10 mouse cellular contexts compared by ENCODE assay signal in genomic region chr15:25796353-25796752, GRCm38 (mm10). TPM values are rescaled to one million over a fixed set of nuclear protein-coding genes. Genes with fewer than 3 reads are reported as not detected.
DNase-seq lines count a peak whose midpoint lies in the region; ATAC-seq and TF ChIP-seq lines count a peak whose summit lies in the region.
"Had no signal": no experiment of that assay in that cellular context is flagged by ENCODE, and none has a peak within 500 bp of the region (broad histone marks: within the 10 kb centered on the region; RNA-seq: fewer than 3 reads in every experiment).

No protein-coding gene starts in this region.

- H3K4me3 ChIP-seq in intestine, postnatal 0 days (ENCODE audit: low read depth, low read length): no peak overlapping the region
- H3K4me3 ChIP-seq in intestine, embryonic 15.5 days (replicated peaks): no peak overlapping the region
- H3K4me3 ChIP-seq in lung, postnatal 0 days (ENCODE audit: low read depth, low read length): no peak overlapping the region
- H3K4me3 ChIP-seq: limb, embryonic 13.5 days; stomach, embryonic 15.5 days had no signal

- 66% methylated on average over 3 of the region's 3 CpGs for WGBS in intestine, postnatal 0 days
- WGBS in intestine, embryonic 15.5 days: 64% methylated on average over 3 of the region's 3 CpGs
- WGBS in lung, postnatal 0 days: 63% methylated on average over 3 of the region's 3 CpGs

- no peak for ATAC-seq in intestine, postnatal 0 days
- ATAC-seq in intestine, embryonic 15.5 days: no peak
- no peak for ATAC-seq in lung, postnatal 0 days

- no peak overlapping the region for H3K9ac ChIP-seq in intestine, postnatal 0 days (ENCODE audit: low read depth, low read length)
- no peak overlapping the region for H3K9ac ChIP-seq in intestine, embryonic 15.5 days
- H3K9ac ChIP-seq in lung, postnatal 0 days (replicated peaks; ENCODE audit: low read depth): no peak overlapping the region
- H3K9ac ChIP-seq: limb, embryonic 13.5 days; stomach, embryonic 15.5 days had no signal

- DNase-seq in B cell, adult 2 months: peak; percentile 43 to 51
- DNase-seq in R1 (ENCODE audit: low read depth, low spot score): peak; percentile 88
- DNase-seq in lung, postnatal 0 days (ENCODE audit: low spot score): peak; percentile 69
- DNase-seq in urinary bladder, postnatal 36 days (ENCODE audit: low spot score in 2 of 2): no peak
- no peak for DNase-seq in heart, adult 9 months (ENCODE audit: low spot score in 2 of 2)
- no peak for DNase-seq in frontal cortex, postnatal 14 days (ENCODE audit: low spot score in 2 of 2)

- H3K36me3 ChIP-seq in intestine, postnatal 0 days (ENCODE audit: control insufficient read depth, insufficient read depth): peaks cover 77% of the 10 kb centered on the region
- H3K36me3 ChIP-seq in intestine, embryonic 15.5 days: peaks cover 23% of the 10 kb centered on the region
- H3K36me3 ChIP-seq in lung, postnatal 0 days (ENCODE audit: insufficient read depth, low read length): peaks cover 37% of the 10 kb centered on the region

- no peaks in the 10 kb centered on the region for H3K27me3 ChIP-seq in intestine, postnatal 0 days (replicated peaks; ENCODE audit: control insufficient read depth, insufficient read depth, low read length)
- no peaks in the 10 kb centered on the region for H3K27me3 ChIP-seq in intestine, embryonic 15.5 days (replicated peaks)
- H3K27me3 ChIP-seq in lung, postnatal 0 days (replicated peaks; ENCODE audit: insufficient read depth, low read length): no peaks in the 10 kb centered on the region
- H3K27me3 ChIP-seq: limb, embryonic 13.5 days; stomach, embryonic 15.5 days had no signal

- TF ChIP-seq CTCF in intestine, postnatal 0 days (IDR thresholded peaks at IDR 0.05; ENCODE audit: low read depth): peak; percentile 93
- peak; percentile 94 for TF ChIP-seq CTCF in lung, postnatal 0 days (IDR thresholded peaks at IDR 0.05)

- no peak overlapping the region for H3K27ac ChIP-seq in intestine, postnatal 0 days (ENCODE audit: low read depth, low read length)
- no peak overlapping the region for H3K27ac ChIP-seq in intestine, embryonic 15.5 days
- H3K27ac ChIP-seq in lung, postnatal 0 days (ENCODE audit: low read length): no peak overlapping the region
- H3K27ac ChIP-seq: limb, embryonic 13.5 days; stomach, embryonic 15.5 days had no signal

- no peaks in the 10 kb centered on the region for H3K4me1 ChIP-seq in intestine, postnatal 0 days (replicated peaks; ENCODE audit: control insufficient read depth, insufficient read depth, low read length)
- H3K4me1 ChIP-seq in intestine, embryonic 15.5 days (replicated peaks): no peaks in the 10 kb centered on the region
- no peaks in the 10 kb centered on the region for H3K4me1 ChIP-seq in lung, postnatal 0 days (ENCODE audit: insufficient read depth, low read depth, low read length)
- H3K4me1 ChIP-seq: stomach, embryonic 15.5 days had no signal

- H3K9me3 ChIP-seq in intestine, postnatal 0 days (ENCODE audit: control insufficient read depth): no peaks in the 10 kb centered on the region
- no peaks in the 10 kb centered on the region for H3K9me3 ChIP-seq in intestine, embryonic 15.5 days
- no peaks in the 10 kb centered on the region for H3K9me3 ChIP-seq in lung, postnatal 0 days (ENCODE audit: low read length)
- H3K9me3 ChIP-seq: limb, embryonic 13.5 days; stomach, embryonic 15.5 days had no signal

- no peak for TF ChIP-seq EP300 in lung, postnatal 0 days (IDR thresholded peaks at IDR 0.05)

- no peak overlapping the region for H3K4me2 ChIP-seq in intestine, postnatal 0 days (replicated peaks; ENCODE audit: low read depth)
- H3K4me2 ChIP-seq in intestine, embryonic 15.5 days (replicated peaks): no peak overlapping the region
- H3K4me2 ChIP-seq in lung, postnatal 0 days (replicated peaks; ENCODE audit: low read depth, low read length): no peak overlapping the region
- H3K4me2 ChIP-seq: limb, embryonic 13.5 days; stomach, embryonic 15.5 days had no signal

RNA-seq across cellular contexts. Expression of gene Retreg1, which starts 46.6 kb away (rescaled TPM):
- polyA plus RNA-seq in intestine, postnatal 0 days (2015; fragmentation: Nextera tagmentation; extraction: Ambion mirVana): 37.8 and 41.5 TPM in 2 replicates
- 10.7 and 11.4 TPM in 2 replicates for polyA plus RNA-seq in intestine, embryonic 15.5 days (2015; fragmentation: Nextera tagmentation; extraction: Ambion mirVana)
- polyA plus RNA-seq in lung, postnatal 0 days (2015; fragmentation: Nextera tagmentation; extraction: Ambion mirVana): 36.2 and 36.8 TPM in 2 replicates

Comparison
In these comparisons a context has a peak if more than half of its experiments do, and no peak if none do; other contexts are left out.
1. DNase-seq: peak in B cell, adult 2 months (2 of 2), R1 (single experiment) and lung, postnatal 0 days (single experiment); none in urinary bladder, postnatal 36 days (0 of 2), heart, adult 9 months (0 of 2) and frontal cortex, postnatal 14 days (0 of 2).